Mouse (Mus musculus) T-helper 17 cell (primary cell): ENCODE measurements around the gene Itgb5.

Experiments
- in situ Hi-C, 2 experiments: fragments of 300-600 bp; cut with MboI, MseI; formaldehyde crosslinking; loops; 1 replicate in 1 of 2; 2 replicates in 1 of 2; pipeline ENCODE4 v1.15.1; 2025; ENCODE audit warnings: high pct_unique_total_duplicates in 2 of 2

Itgb5 gene

GRCm38 (mm10) chr16:33829301-33829831, at the start of gene Itgb5:
Gene Itgb5 (plus strand): TSS chr16:33829665.
- in situ Hi-C loops, result loop anchor here (5.0 kb wide), 2 partner anchors 118 to 163 kb away; no protein-coding TSS in a partner anchor

- in situ Hi-C loops, result loop anchor here in 1 of 2 experiments (5.0 kb wide), 1 partner anchor 35 kb away; no protein-coding TSS in a partner anchor
Measured at GRCm38 (mm10) chr16:33781789-33782728, 47.4 kb upstream of the Itgb5 start.

GRCm38 (mm10) chr16:33782729-33783091, 46.8 kb upstream of the Itgb5 start:
- in situ Hi-C loops, result loop anchor here in 1 of 2 experiments (5.0 kb wide), 1 partner anchor 35 kb away; no protein-coding TSS in a partner anchor

GRCm38 (mm10) chr16:33784547-33784946, 44.9 kb upstream of the Itgb5 start:
- in situ Hi-C loops, result loop anchor here in 1 of 2 experiments (5.0 kb wide), 1 partner anchor 37 kb away; no protein-coding TSS in a partner anchor

- in situ Hi-C loops, result no loop called here
Measured at GRCm38 (mm10) chr16:33785092-33785704, 44.3 kb upstream of the Itgb5 start.

- in situ Hi-C loops, result no loop called here
Measured at GRCm38 (mm10) chr16:33786657-33787390, 42.6 kb upstream of the Itgb5 start.

GRCm38 (mm10) chr16:33793846-33794791, 35.3 kb upstream of the Itgb5 start, which contains the start of gene Muc13:
Gene Muc13 (plus strand): TSS chr16:33794037.
- in situ Hi-C loops, result no loop called here

- in situ Hi-C loops, result no loop called here
Measured at GRCm38 (mm10) chr16:33795106-33795505, 34.4 kb upstream of the Itgb5 start.

GRCm38 (mm10) chr16:33795887-33796286, 33.6 kb upstream of the Itgb5 start:
- in situ Hi-C loops, result no loop called here

- in situ Hi-C loops, result no loop called here
Measured at GRCm38 (mm10) chr16:33796756-33797155, 32.7 kb upstream of the Itgb5 start.

GRCm38 (mm10) chr16:33797860-33798259, 31.6 kb upstream of the Itgb5 start:
- in situ Hi-C loops, result no loop called here

GRCm38 (mm10) chr16:33810002-33810401, 19.5 kb upstream of the Itgb5 start:
- in situ Hi-C loops, result no loop called here

GRCm38 (mm10) chr16:33818413-33819165, 10.9 kb upstream of the Itgb5 start:
- in situ Hi-C loops, result loop anchor here (5.0 kb wide), 2 partner anchors 169 to 299 kb away; no protein-coding TSS in a partner anchor

GRCm38 (mm10) chr16:33820269-33821178, 8.9 kb upstream of the Itgb5 start:
- in situ Hi-C loops, result loop anchor here in 1 of 2 experiments (5.0 kb wide), 1 partner anchor 127 kb away; no protein-coding TSS in a partner anchor

GRCm38 (mm10) chr16:33824603-33825002, 4.9 kb upstream of the Itgb5 start:
- in situ Hi-C loops, result loop anchor here (5.0 kb wide), 2 partner anchors 123 to 168 kb away; no protein-coding TSS in a partner anchor

- in situ Hi-C loops, result loop anchor here (5.0 kb wide), 2 partner anchors 119 to 164 kb away; no protein-coding TSS in a partner anchor
Measured at GRCm38 (mm10) chr16:33828496-33828895, 969 bp upstream of the Itgb5 start.

- in situ Hi-C loops, result loop anchor here (5.0 kb wide), 2 partner anchors 117 to 162 kb away; no protein-coding TSS in a partner anchor
Measured at GRCm38 (mm10) chr16:33829842-33830511, 512 bp downstream of the Itgb5 start.
